ENCODE assay signal across 8 mouse cellular contexts in the genomic region with DNA sequence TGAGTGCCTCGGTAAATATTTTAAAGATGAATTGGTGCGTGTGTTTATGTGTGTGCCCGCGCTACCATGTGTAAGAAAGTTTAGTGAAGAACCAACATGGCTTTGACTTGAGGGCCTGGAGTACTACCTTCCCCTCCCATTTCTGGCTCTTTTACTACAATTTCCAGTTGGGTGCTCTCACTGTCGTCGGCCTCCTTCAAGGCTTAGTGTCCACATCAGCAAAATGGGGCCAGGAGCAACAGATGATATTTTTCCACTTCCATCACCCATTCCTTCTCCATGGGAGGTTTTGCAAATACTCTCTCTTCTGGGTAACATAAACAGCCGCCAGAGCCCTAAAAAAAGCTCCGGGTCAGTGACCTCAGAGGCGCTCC. TPM values are rescaled to one million over a fixed set of nuclear protein-coding genes. Genes with fewer than 3 reads are reported as not detected.
DNase-seq lines count a peak whose midpoint lies in the region; ATAC-seq and TF ChIP-seq lines count a peak whose summit lies in the region.

No protein-coding gene starts in this region.

- H3K27me3 ChIP-seq in heart, adult 2 months (ENCODE audit: control insufficient read depth, insufficient read depth, low read length): no peaks in the 10 kb centered on the region
- no peaks in the 10 kb centered on the region for H3K27me3 ChIP-seq in forebrain, embryonic 14.5 days (replicated peaks; ENCODE audit: control insufficient read depth, insufficient read depth, low read length)
- peaks cover 13% of the 10 kb centered on the region; the same call in 1 of the 2 replicates for H3K27me3 ChIP-seq in liver, postnatal 0 days (ENCODE audit: insufficient read depth, low read length)

- TF ChIP-seq EP300 in heart, adult 2 months (IDR thresholded peaks at IDR 0.05; ENCODE audit: insufficient read depth, low read depth, low read length): no peak
- no peak for TF ChIP-seq EP300 in liver, postnatal 0 days (IDR thresholded peaks at IDR 0.05; ENCODE audit: low read depth)

- H3K36me3 ChIP-seq in heart, adult 2 months (ENCODE audit: control insufficient read depth, insufficient read depth, low read length): peaks cover 9% of the 10 kb centered on the region
- H3K36me3 ChIP-seq in forebrain, embryonic 14.5 days (ENCODE audit: control insufficient read depth, insufficient read depth, low read length): no peaks in the 10 kb centered on the region
- no peaks in the 10 kb centered on the region for H3K36me3 ChIP-seq in liver, postnatal 0 days (replicated peaks; ENCODE audit: insufficient read depth, low read length)

- ATAC-seq in CD4-positive, CD25-positive, alpha-beta regulatory T cell, adult 4 months: peak; percentile 6
- ATAC-seq in forebrain, embryonic 14.5 days: no peak
- ATAC-seq in liver, postnatal 0 days: peak; percentile 2

- H3K4me1 ChIP-seq in heart, adult 2 months (ENCODE audit: control insufficient read depth, insufficient read depth, low read length): peaks cover 7% of the 10 kb centered on the region
- no peaks in the 10 kb centered on the region; the same call in none of the 2 replicates for H3K4me1 ChIP-seq in forebrain, embryonic 14.5 days (ENCODE audit: control insufficient read depth, insufficient read depth, low read length)
- peaks cover 22% of the 10 kb centered on the region for H3K4me1 ChIP-seq in liver, postnatal 0 days (ENCODE audit: insufficient read depth)

- H3K79me2 ChIP-seq in heart, adult 2 months (replicated peaks; ENCODE audit: control insufficient read depth, insufficient read depth, low read length): peaks cover 2% of the 10 kb centered on the region; the same call in 1 of the 2 replicates

- H3K27ac ChIP-seq in heart, adult 2 months: peak overlapping the region; percentile 97
- peak overlapping the region; percentile 75 for H3K27ac ChIP-seq in forebrain, embryonic 14.5 days (ENCODE audit: low read depth, low read length)
- H3K27ac ChIP-seq in liver, postnatal 0 days (ENCODE audit: low read depth): peak overlapping the region; percentile 85

- intact Hi-C loops in heart, adult 2 months (cut with DNase I): loop anchor here (1.0 to 5.0 kb wide), 5 partner anchors 108 to 427 kb away; a partner anchor contains a TSS
- intact Hi-C loops in heart, postnatal 36 days (cut with DNase I): loop anchor here (2.0 to 5.0 kb wide), 4 partner anchors 57 to 327 kb away; no protein-coding TSS in a partner anchor

- H3K9ac ChIP-seq in heart, adult 2 months (ENCODE audit: low read depth, low read length): peak overlapping the region; percentile 81
- H3K9ac ChIP-seq in forebrain, embryonic 14.5 days (ENCODE audit: low read length): peak overlapping the region; percentile 91
- H3K9ac ChIP-seq in liver, postnatal 0 days (replicated peaks): peak overlapping the region; percentile 82

- H3K4me2 ChIP-seq in forebrain, embryonic 14.5 days (ENCODE audit: low read length): peak overlapping the region; percentile 95
- H3K4me2 ChIP-seq in liver, postnatal 0 days (ENCODE audit: low read depth, low read length): peak overlapping the region; percentile 93

- 16% methylated on average over 9 of the region's 9 CpGs for WGBS in heart, adult 2 months
- 21% methylated on average over 9 of the region's 9 CpGs for WGBS in forebrain, embryonic 14.5 days
- 15% methylated on average over 9 of the region's 9 CpGs for WGBS in liver, postnatal 0 days (ENCODE audit: insufficient replicate concordance)

- peak overlapping the region; percentile 88 for H3K4me3 ChIP-seq in heart, adult 2 months
- peak overlapping the region; percentile 91 for H3K4me3 ChIP-seq in forebrain, embryonic 14.5 days (ENCODE audit: low read depth, low read length)
- H3K4me3 ChIP-seq in liver, postnatal 0 days (ENCODE audit: low read depth, low read length): peak overlapping the region; percentile 86

- DNase-seq in heart, adult 2 months: no peak
- no peak for DNase-seq in heart, postnatal 36 days
- DNase-seq in forebrain, embryonic 14.5 days (ENCODE audit: low spot score): no peak
- no peak for DNase-seq in liver, postnatal 0 days
- DNase-seq in adrenal gland, postnatal 36 days: no peak
- DNase-seq in cerebellum, adult 18-20 months: no peak
- DNase-seq in thymus, postnatal 36 days: no peak

- TF ChIP-seq POLR2A in heart, adult 2 months (IDR thresholded peaks at IDR 0.05; ENCODE audit: insufficient read depth, low read depth, low read length): no peak

- TF ChIP-seq CTCF in heart, adult 2 months (IDR thresholded peaks at IDR 0.05): no peak
- no peak for TF ChIP-seq CTCF in liver, postnatal 0 days (IDR thresholded peaks at IDR 0.05; ENCODE audit: low read depth)

- H3K9me3 ChIP-seq in forebrain, embryonic 14.5 days (replicated peaks; ENCODE audit: control insufficient read depth, low read length): no peaks in the 10 kb centered on the region
- no peaks in the 10 kb centered on the region for H3K9me3 ChIP-seq in liver, postnatal 0 days (ENCODE audit: low read length)

RNA-seq across cellular contexts. Expression of a gene that starts 0.6 kb away (rescaled TPM):
- 10 to 100 TPM; 26.4 to 32.3 TPM for total RNA-seq in heart, adult 2 months (2021)
- polyA plus RNA-seq in heart, adult 2 months (2012; rRNA removed): 22.7 and 45.7 TPM in 2 replicates
- total RNA-seq in heart, postnatal 36 days (2021): 10 to 100 TPM; 33.4 to 34.3 TPM
- polyA plus RNA-seq in CD4-positive, CD25-positive, alpha-beta regulatory T cell, adult 4 months (2017; shearing (Covaris generic)): 1 to 10 TPM; 1.7 to 4.1 TPM
- 12.1 and 13.0 TPM in 2 replicates for polyA plus RNA-seq in forebrain, embryonic 14.5 days (2014; fragmentation: Nextera tagmentation; extraction: Ambion mirVana)
- 10.7 and 11.6 TPM in 2 replicates for polyA plus RNA-seq in liver, postnatal 0 days (2015; fragmentation: Nextera tagmentation; extraction: Ambion mirVana)
- total RNA-seq in adrenal gland, postnatal 36 days (2021): 100 to 1,000 TPM; 111 to 116 TPM
